In the genomic region with DNA sequence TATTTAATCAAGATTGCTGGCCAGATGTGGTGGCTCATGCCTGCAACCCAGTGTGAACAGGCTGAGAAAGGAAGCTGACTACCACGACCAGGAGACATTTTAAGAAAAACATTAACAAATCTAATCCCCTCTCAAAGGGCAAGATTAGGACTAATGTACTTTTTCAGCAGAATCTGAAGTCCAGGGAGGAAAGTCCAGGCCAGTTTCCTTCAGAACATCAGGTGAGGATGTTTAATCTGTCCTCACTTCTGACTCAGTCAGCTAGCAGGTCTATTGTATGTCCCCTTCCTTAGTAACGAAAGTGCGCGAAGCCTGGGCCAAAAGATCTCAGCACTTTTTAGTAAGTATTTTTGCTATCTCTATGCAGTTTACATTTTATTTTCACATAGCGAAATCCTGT, we compare ENCODE assay signal across 17 mouse cellular contexts.
"Had no signal": no experiment of that assay in that cellular context is flagged by ENCODE, and none has a peak within 500 bp of the region (broad histone marks: within the 10 kb centered on the region; RNA-seq: fewer than 3 reads in every experiment).

No protein-coding gene starts in this region.

- DNase-seq: layer of hippocampus, postnatal 36 days; liver, embryonic 13.5 days; lung, adult 2 months; lung, postnatal 14 days; lung, postnatal 4 days; right cerebral cortex, adult 18-20 months; right cerebral cortex, postnatal 25 days; spleen, adult 18-20 months; thymus, postnatal 25 days had no signal

- H3K4me3 ChIP-seq: left cerebral cortex, adult 2 months; liver, embryonic 13.5 days; midbrain, embryonic 12.5 days; midbrain, embryonic 15.5 days; neural tube, embryonic 12.5 days; neural tube, embryonic 15.5 days; stomach, embryonic 15.5 days had no signal

- H3K9ac ChIP-seq: liver, embryonic 13.5 days; midbrain, embryonic 12.5 days; midbrain, embryonic 15.5 days; neural tube, embryonic 12.5 days; neural tube, embryonic 15.5 days; stomach, embryonic 15.5 days had no signal

- H3K27ac ChIP-seq: hindbrain, postnatal 0 days; left cerebral cortex, adult 2 months; liver, embryonic 13.5 days; midbrain, embryonic 12.5 days; midbrain, embryonic 15.5 days; neural tube, embryonic 12.5 days; neural tube, embryonic 15.5 days; stomach, embryonic 15.5 days had no signal

- H3K4me1 ChIP-seq: liver, embryonic 13.5 days; midbrain, embryonic 12.5 days; neural tube, embryonic 12.5 days; neural tube, embryonic 15.5 days; stomach, embryonic 15.5 days had no signal

- H3K4me2 ChIP-seq: liver, embryonic 13.5 days; midbrain, embryonic 12.5 days; midbrain, embryonic 15.5 days; neural tube, embryonic 12.5 days; neural tube, embryonic 15.5 days; stomach, embryonic 15.5 days had no signal

- H3K9me3 ChIP-seq: liver, embryonic 13.5 days; midbrain, embryonic 12.5 days; midbrain, embryonic 15.5 days; neural tube, embryonic 12.5 days; neural tube, embryonic 15.5 days; stomach, embryonic 15.5 days had no signal

- ATAC-seq: hindbrain, postnatal 0 days; inflammation-experienced regulatory T-cells, adult 6 months; midbrain, embryonic 15.5 days had no signal

- H3K27me3 ChIP-seq: liver, embryonic 13.5 days; midbrain, embryonic 12.5 days; midbrain, embryonic 15.5 days; neural tube, embryonic 12.5 days; neural tube, embryonic 15.5 days; stomach, embryonic 15.5 days had no signal
